Mouse (Mus musculus): ENCODE results near the gene Mab21l1. TPM values are rescaled to one million over a fixed set of nuclear protein-coding genes. Genes with fewer than 3 reads are reported as not detected.

The Mab21l1 gene
- polyA plus RNA-seq, 1 experiment = not detected

DNA sequence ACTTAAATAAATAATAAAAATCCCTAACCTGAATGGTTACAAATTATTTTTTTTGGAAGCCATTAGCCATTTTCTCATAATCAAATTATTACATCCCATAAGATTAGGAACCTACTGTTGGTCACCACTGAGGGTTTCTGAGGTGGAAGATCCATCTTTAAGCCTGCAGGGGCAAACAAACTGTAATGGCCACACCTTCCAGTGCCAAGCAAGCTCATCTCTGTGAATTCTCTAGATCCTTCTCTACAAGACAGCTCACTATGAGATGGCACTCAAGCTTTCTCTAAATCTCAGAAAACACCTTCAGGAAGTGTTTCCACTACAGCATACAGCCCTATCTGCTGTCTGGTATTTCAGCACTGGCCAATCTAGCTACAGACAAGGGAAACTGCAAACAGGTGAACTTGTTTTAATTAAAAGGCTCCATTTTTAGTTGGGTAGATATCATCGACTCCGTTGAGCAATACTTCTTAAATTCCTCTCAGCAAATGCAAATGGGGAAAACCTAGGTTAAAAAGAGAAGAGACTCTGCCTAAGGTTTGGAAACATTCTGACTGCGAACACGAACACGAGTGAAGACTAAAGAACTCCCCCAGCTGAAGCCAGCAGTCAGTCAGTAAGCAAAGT is 768 bp upstream of the Mab21l1 start:
- Histone ChIP-seq H3K36me3 (ENCODE audit: control insufficient read depth, insufficient read depth, low read length) (no peaks in the 10 kb centered on the region), H3K27ac (ENCODE audit: control insufficient read depth, insufficient read depth, low read length) (no peak overlapping the region), H3K27me3 (ENCODE audit: control insufficient read depth, insufficient read depth, low read length) (peaks cover 25% of the 10 kb centered on the region), H3K4me3 (ENCODE audit: control insufficient read depth, insufficient read depth, low read length) (no peak overlapping the region), H3K4me1 (replicated peaks; ENCODE audit: control insufficient read depth, insufficient read depth, low read length) (peaks cover 8% of the 10 kb centered on the region; the same call in 1 of the 2 replicates)
- TF ChIP-seq CTCF (IDR thresholded peaks at IDR 0.05; ENCODE audit: borderline replicate concordance, control insufficient read depth, extremely low read depth, insufficient read depth, low read length, poor library complexity) = no peak
- no peak for TF ChIP-seq POLR2A (IDR thresholded peaks at IDR 0.05; ENCODE audit: control insufficient read depth, extremely low read depth, insufficient read depth, low read length, poor library complexity)
- DNase-seq = no peak
- 43% methylated on average over 5 of the region's 5 CpGs for WGBS

DNA sequence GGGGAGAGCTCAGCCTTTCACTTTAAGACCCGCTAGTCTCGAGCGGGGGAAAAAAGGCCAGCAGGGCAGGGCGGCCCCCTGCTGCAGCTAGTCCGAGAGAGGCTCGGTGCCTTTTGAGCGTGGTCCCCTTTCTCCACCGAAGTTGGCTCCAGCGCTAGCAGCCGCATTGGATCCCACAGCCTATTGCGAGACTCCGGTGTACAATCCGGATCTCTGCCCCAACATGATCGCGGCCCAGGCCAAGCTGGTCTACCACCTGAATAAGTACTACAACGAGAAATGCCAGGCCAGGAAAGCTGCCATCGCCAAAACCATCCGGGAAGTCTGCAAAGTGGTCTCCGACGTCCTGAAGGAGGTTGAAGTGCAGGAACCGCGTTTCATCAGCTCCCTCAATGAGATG is 461 bp downstream of the Mab21l1 start:
- H3K27ac ChIP-seq (ENCODE audit: control insufficient read depth, insufficient read depth, low read length) = no peak overlapping the region
- 6% methylated on average over 22 of the region's 22 CpGs for WGBS

DNA sequence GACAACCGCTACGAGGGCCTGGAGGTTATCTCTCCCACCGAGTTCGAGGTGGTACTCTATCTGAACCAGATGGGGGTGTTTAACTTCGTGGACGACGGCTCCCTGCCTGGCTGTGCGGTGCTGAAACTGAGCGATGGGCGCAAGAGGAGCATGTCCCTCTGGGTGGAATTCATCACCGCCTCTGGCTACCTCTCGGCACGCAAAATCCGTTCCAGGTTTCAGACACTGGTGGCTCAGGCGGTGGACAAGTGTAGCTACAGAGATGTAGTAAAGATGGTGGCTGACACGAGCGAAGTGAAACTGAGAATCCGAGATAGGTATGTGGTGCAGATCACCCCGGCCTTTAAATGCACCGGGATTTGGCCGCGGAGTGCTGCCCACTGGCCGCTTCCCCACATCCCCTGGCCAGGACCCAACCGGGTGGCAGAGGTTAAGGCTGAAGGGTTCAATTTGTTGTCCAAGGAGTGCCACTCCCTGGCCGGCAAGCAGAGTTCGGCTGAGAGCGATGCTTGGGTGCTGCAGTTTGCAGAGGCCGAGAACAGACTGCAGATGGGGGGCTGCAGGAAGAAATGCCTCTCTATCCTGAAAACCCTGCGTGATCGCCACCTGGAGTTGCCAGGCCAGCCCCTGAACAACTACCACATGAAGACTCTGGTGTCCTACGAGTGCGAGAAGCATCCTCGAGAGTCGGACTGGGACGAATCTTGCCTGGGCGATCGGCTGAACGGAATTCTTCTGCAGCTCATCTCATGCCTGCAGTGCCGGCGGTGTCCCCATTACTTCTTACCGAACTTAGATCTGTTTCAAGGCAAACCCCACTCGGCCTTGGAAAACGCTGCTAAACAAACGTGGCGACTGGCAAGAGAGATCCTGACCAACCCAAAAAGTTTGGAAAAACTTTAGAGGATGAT is 1.1 kb downstream of the Mab21l1 start:
- H3K27me3 ChIP-seq (ENCODE audit: control insufficient read depth, insufficient read depth, low read length) = peaks cover 31% of the 10 kb centered on the region
- peak overlapping the region; percentile 30 for H3K4me3 ChIP-seq (ENCODE audit: control insufficient read depth, insufficient read depth, low read length)
- no peak overlapping the region for H3K27ac ChIP-seq (ENCODE audit: control insufficient read depth, insufficient read depth, low read length)
- TF ChIP-seq CTCF (IDR thresholded peaks at IDR 0.05; ENCODE audit: borderline replicate concordance, control insufficient read depth, extremely low read depth, insufficient read depth, low read length, poor library complexity) (no peak), POLR2A (IDR thresholded peaks at IDR 0.05; ENCODE audit: control insufficient read depth, extremely low read depth, insufficient read depth, low read length, poor library complexity) (no peak)
- WGBS = 10% methylated on average over 45 of the region's 45 CpGs
- no peaks in the 10 kb centered on the region for H3K36me3 ChIP-seq (ENCODE audit: control insufficient read depth, insufficient read depth, low read length)
- peaks cover 8% of the 10 kb centered on the region; the same call in 1 of the 2 replicates for H3K4me1 ChIP-seq (replicated peaks; ENCODE audit: control insufficient read depth, insufficient read depth, low read length)
- no peak for DNase-seq

More for the DNA sequence above, 461 bp downstream of the Mab21l1 start:
- Histone ChIP-seq H3K4me3 (ENCODE audit: control insufficient read depth, insufficient read depth, low read length) (peak overlapping the region; percentile 30), H3K4me1 (replicated peaks; ENCODE audit: control insufficient read depth, insufficient read depth, low read length) (peaks cover 8% of the 10 kb centered on the region; the same call in 1 of the 2 replicates), H3K36me3 (ENCODE audit: control insufficient read depth, insufficient read depth, low read length) (no peaks in the 10 kb centered on the region), H3K27me3 (ENCODE audit: control insufficient read depth, insufficient read depth, low read length) (peaks cover 31% of the 10 kb centered on the region)
- no peak for DNase-seq
- no peak for TF ChIP-seq POLR2A (IDR thresholded peaks at IDR 0.05; ENCODE audit: control insufficient read depth, extremely low read depth, insufficient read depth, low read length, poor library complexity)
- no peak for TF ChIP-seq CTCF (IDR thresholded peaks at IDR 0.05; ENCODE audit: borderline replicate concordance, control insufficient read depth, extremely low read depth, insufficient read depth, low read length, poor library complexity)

GRCm38 (mm10) chr3:55784101-55784500 is 1.8 kb downstream of the Mab21l1 start:
- Histone ChIP-seq H3K4me1 (replicated peaks; ENCODE audit: control insufficient read depth, insufficient read depth, low read length) (peaks cover 8% of the 10 kb centered on the region; the same call in 1 of the 2 replicates), H3K27me3 (ENCODE audit: control insufficient read depth, insufficient read depth, low read length) (peaks cover 31% of the 10 kb centered on the region), H3K4me3 (ENCODE audit: control insufficient read depth, insufficient read depth, low read length) (no peak overlapping the region), H3K27ac (ENCODE audit: control insufficient read depth, insufficient read depth, low read length) (no peak overlapping the region), H3K36me3 (ENCODE audit: control insufficient read depth, insufficient read depth, low read length) (no peaks in the 10 kb centered on the region)
- WGBS = 32% methylated on average over 7 of the region's 7 CpGs
- TF ChIP-seq POLR2A (IDR thresholded peaks at IDR 0.05; ENCODE audit: control insufficient read depth, extremely low read depth, insufficient read depth, low read length, poor library complexity) = no peak
- no peak for TF ChIP-seq CTCF (IDR thresholded peaks at IDR 0.05; ENCODE audit: borderline replicate concordance, control insufficient read depth, extremely low read depth, insufficient read depth, low read length, poor library complexity)
- no peak for DNase-seq

DNA sequence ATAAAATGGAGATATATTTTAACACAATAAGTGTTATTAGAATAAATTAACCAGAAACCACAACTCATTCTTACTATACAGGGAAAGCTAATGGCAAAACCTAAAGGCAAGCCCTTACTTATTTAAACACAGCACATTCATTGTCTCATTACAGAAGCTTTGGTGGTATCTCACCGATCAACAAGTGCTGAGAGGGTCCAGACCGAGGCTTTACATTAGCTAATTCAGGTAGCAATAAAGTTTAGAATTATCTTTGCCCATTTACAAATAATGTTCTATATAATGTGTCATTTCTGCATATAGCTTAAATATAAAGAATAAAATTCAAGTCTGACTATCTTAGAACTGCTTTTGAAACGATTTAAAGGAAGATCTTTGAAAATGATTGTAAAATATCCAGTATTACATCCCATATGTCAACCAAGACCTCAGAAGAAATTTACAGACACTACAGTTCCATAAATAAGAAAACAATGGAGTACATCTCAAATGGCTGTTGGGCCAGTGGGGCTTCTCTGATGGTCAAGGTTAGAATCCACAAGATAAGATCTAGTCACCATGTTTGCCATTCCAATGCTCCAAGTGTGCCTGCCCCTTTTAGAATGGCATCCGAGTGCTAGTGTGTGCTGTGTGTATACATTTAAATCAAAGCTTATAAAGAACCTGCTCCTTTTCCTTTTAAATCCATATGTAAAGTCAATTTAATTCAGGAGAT is 3.1 kb downstream of the Mab21l1 start:
- no peak overlapping the region for H3K4me3 ChIP-seq (ENCODE audit: control insufficient read depth, insufficient read depth, low read length)
- WGBS = 92% methylated on average over 4 of the region's 4 CpGs
- DNase-seq = no peak
- H3K36me3 ChIP-seq (ENCODE audit: control insufficient read depth, insufficient read depth, low read length) = no peaks in the 10 kb centered on the region
- TF ChIP-seq POLR2A (IDR thresholded peaks at IDR 0.05; ENCODE audit: control insufficient read depth, extremely low read depth, insufficient read depth, low read length, poor library complexity) = no peak
- TF ChIP-seq CTCF (IDR thresholded peaks at IDR 0.05; ENCODE audit: borderline replicate concordance, control insufficient read depth, extremely low read depth, insufficient read depth, low read length, poor library complexity) = no peak
- H3K4me1 ChIP-seq (replicated peaks; ENCODE audit: control insufficient read depth, insufficient read depth, low read length) = peaks cover 8% of the 10 kb centered on the region; the same call in 1 of the 2 replicates
- no peak overlapping the region for H3K27ac ChIP-seq (ENCODE audit: control insufficient read depth, insufficient read depth, low read length)
- peaks cover 29% of the 10 kb centered on the region for H3K27me3 ChIP-seq (ENCODE audit: control insufficient read depth, insufficient read depth, low read length)

Measured in thymus, adult 2 months (tissue).